Mouse (Mus musculus) thymus, adult 18-20 months (tissue): ENCODE measurements around the gene Rtn4.
"Not testable (repeated sequence)": the region's sequence is repeated elsewhere in the genome, so short reads cannot be mapped to it uniquely, and the experiment has no call there.

Source experiments
- DNase-seq, 2 experiments: peaks; one replicate each; pipeline ENCODE4 v3.0.0; 2022; ENCODE audit warnings: mixed read lengths in 2 of 2

The Rtn4 gene

GRCm38 (mm10) chr11:29714789-29715188 lies 22.0 kb downstream of the Rtn4 start:
- no peak for DNase-seq

- DNase-seq, result no peak
Observed at GRCm38 (mm10) chr11:29715499-29715898, 22.8 kb downstream of the Rtn4 start.

GRCm38 (mm10) chr11:29718541-29718940 lies 25.8 kb downstream of the Rtn4 start:
- DNase-seq, result no peak

- no peak for DNase-seq
Observed at GRCm38 (mm10) chr11:29719597-29719996, 26.9 kb downstream of the Rtn4 start.

GRCm38 (mm10) chr11:29724213-29724612 lies 31.5 kb downstream of the Rtn4 start:
- DNase-seq, result no peak

- no peak for DNase-seq
Observed at GRCm38 (mm10) chr11:29725167-29725566, 32.4 kb downstream of the Rtn4 start.

GRCm38 (mm10) chr11:29725610-29726009 lies 32.9 kb downstream of the Rtn4 start:
- DNase-seq, result no peak

- no peak for DNase-seq
Observed at GRCm38 (mm10) chr11:29727901-29728300, 35.2 kb downstream of the Rtn4 start.

- no peak for DNase-seq
Observed at GRCm38 (mm10) chr11:29739752-29740151, 47.0 kb downstream of the Rtn4 start.

GRCm38 (mm10) chr11:29744760-29745430 lies 52.1 kb downstream of the Rtn4 start:
- no peak for DNase-seq

GRCm38 (mm10) chr11:29745513-29745912 lies 52.8 kb downstream of the Rtn4 start:
- no peak for DNase-seq

GRCm38 (mm10) chr11:29746203-29746602 lies 53.5 kb downstream of the Rtn4 start:
- no peak for DNase-seq

- no peak for DNase-seq
Observed at GRCm38 (mm10) chr11:29747365-29747764, 54.6 kb downstream of the Rtn4 start.

- DNase-seq, result no peak
Observed at GRCm38 (mm10) chr11:29747881-29748280, 55.1 kb downstream of the Rtn4 start.

GRCm38 (mm10) chr11:29748750-29749467 lies 56.2 kb downstream of the Rtn4 start:
- no peak for DNase-seq

- no peak for DNase-seq
Observed at GRCm38 (mm10) chr11:29749468-29749829, 56.7 kb downstream of the Rtn4 start.

- DNase-seq, result no peak
Observed at GRCm38 (mm10) chr11:29751013-29751412, 58.3 kb downstream of the Rtn4 start.

GRCm38 (mm10) chr11:29751648-29752611 lies 59.2 kb downstream of the Rtn4 start:
- DNase-seq, result no peak

- not testable (repeated sequence) for DNase-seq
Observed at GRCm38 (mm10) chr11:29756007-29756406, 63.3 kb downstream of the Rtn4 start.

- no peak for DNase-seq
Observed at GRCm38 (mm10) chr11:29758617-29759016, 65.9 kb downstream of the Rtn4 start.

- no peak for DNase-seq
Observed at GRCm38 (mm10) chr11:29761387-29761786, 68.6 kb downstream of the Rtn4 start.

- DNase-seq, result no peak
Observed at GRCm38 (mm10) chr11:29762768-29763167, 70.0 kb downstream of the Rtn4 start.

- DNase-seq, result no peak
Observed at GRCm38 (mm10) chr11:29765063-29765462, 72.3 kb downstream of the Rtn4 start.
